11 mouse cellular contexts compared by ENCODE assay signal in genomic region chr9:97813157-97813556, GRCm38 (mm10).
DNase-seq lines count a peak whose midpoint lies in the region; ATAC-seq lines count a peak whose summit lies in the region.
"Had no signal": no experiment of that assay in that cellular context is flagged by ENCODE, and none has a peak within 500 bp of the region (broad histone marks: within the 10 kb centered on the region; RNA-seq: fewer than 3 reads in every experiment).

No protein-coding gene starts in this region.

- no peak overlapping the region for H3K4me2 ChIP-seq in midbrain, embryonic 13.5 days (replicated peaks)
- H3K4me2 ChIP-seq: forebrain, embryonic 15.5 days; liver, embryonic 12.5 days had no signal

- no peaks in the 10 kb centered on the region for H3K27me3 ChIP-seq in heart, embryonic 10.5 days (ENCODE audit: insufficient read depth, poor library complexity, severe bottlenecking)
- no peaks in the 10 kb centered on the region for H3K27me3 ChIP-seq in midbrain, embryonic 13.5 days
- H3K27me3 ChIP-seq: forebrain, embryonic 15.5 days; liver, embryonic 12.5 days had no signal

- WGBS in heart, embryonic 10.5 days, result 22% methylated on average over 3 of the region's 3 CpGs
- WGBS in midbrain, embryonic 13.5 days, result 60% methylated on average over 3 of the region's 3 CpGs

- no peak overlapping the region for H3K27ac ChIP-seq in heart, embryonic 10.5 days
- no peak overlapping the region for H3K27ac ChIP-seq in midbrain, embryonic 13.5 days
- H3K27ac ChIP-seq: forebrain, embryonic 15.5 days; liver, embryonic 12.5 days had no signal

- H3K36me3 ChIP-seq in heart, embryonic 10.5 days, result no peaks in the 10 kb centered on the region
- no peaks in the 10 kb centered on the region for H3K36me3 ChIP-seq in midbrain, embryonic 13.5 days
- H3K36me3 ChIP-seq: forebrain, embryonic 15.5 days; liver, embryonic 12.5 days had no signal

- peak; percentile 25 to 60 for DNase-seq in heart, adult 18-20 months
- DNase-seq in heart, embryonic 10.5 days (ENCODE audit: low spot score), result no peak
- DNase-seq in right cerebral cortex, adult 18-20 months, result peak; percentile 15
- DNase-seq in right cerebral cortex, postnatal 4 days, result no peak
- peak; percentile 6 for DNase-seq in heart, postnatal 25 days (ENCODE audit: low spot score)
- peak; percentile 49 for DNase-seq in testis, postnatal 14 days (ENCODE audit: low spot score)
- DNase-seq in adrenal gland, adult (ENCODE audit: inconsistent age in 2 of 2, low spot score in 1 of 2), result no peak
- DNase-seq: thymus, postnatal 4 days had no signal

- intact Hi-C loops in heart, postnatal 25 days (cut with DNase I), result no loop called here

- no peaks in the 10 kb centered on the region for H3K9me3 ChIP-seq in heart, embryonic 10.5 days
- no peaks in the 10 kb centered on the region for H3K9me3 ChIP-seq in midbrain, embryonic 13.5 days
- H3K9me3 ChIP-seq: forebrain, embryonic 15.5 days; liver, embryonic 12.5 days had no signal

- peaks cover 9% of the 10 kb centered on the region for H3K4me1 ChIP-seq in heart, embryonic 10.5 days
- H3K4me1 ChIP-seq in midbrain, embryonic 13.5 days (replicated peaks), result no peaks in the 10 kb centered on the region
- H3K4me1 ChIP-seq: forebrain, embryonic 15.5 days; liver, embryonic 12.5 days had no signal

- no peak overlapping the region for H3K4me3 ChIP-seq in heart, embryonic 10.5 days
- no peak overlapping the region for H3K4me3 ChIP-seq in midbrain, embryonic 13.5 days (replicated peaks)
- H3K4me3 ChIP-seq: forebrain, embryonic 15.5 days; liver, embryonic 12.5 days had no signal

- H3K9ac ChIP-seq in midbrain, embryonic 13.5 days (replicated peaks), result no peak overlapping the region
- H3K9ac ChIP-seq: forebrain, embryonic 15.5 days; liver, embryonic 12.5 days had no signal

- ATAC-seq in midbrain, embryonic 13.5 days, result no peak
- ATAC-seq: forebrain, embryonic 15.5 days; liver, embryonic 12.5 days had no signal

Comparison
In these comparisons a context has a peak if more than half of its experiments do, and no peak if none do; other contexts are left out.
1. DNase-seq: peak in heart, adult 18-20 months (2 of 2), right cerebral cortex, adult 18-20 months (single experiment), heart, postnatal 25 days (single experiment) and testis, postnatal 14 days (single experiment); none in heart, embryonic 10.5 days (single experiment), right cerebral cortex, postnatal 4 days (single experiment) and adrenal gland, adult (0 of 2).